Mouse (Mus musculus) embryonic facial prominence, embryonic 11.5 days (tissue): ENCODE data around the gene Slc6a11. TPM values are rescaled to one million over a fixed set of nuclear protein-coding genes. Genes with fewer than 3 reads are reported as not detected.

ENCODE experiments used
- ATAC-seq: fragments of 200-750 bp; cut with Nextera tagmentation; replicated peaks from 2 replicates; pipeline ENCODE4 v1.8.0; 2017; ENCODE audit warnings: low read depth; ENCODE audit not compliant: insufficient number of reproducible peaks, low FRiP score, low TSS enrichment
- DNase-seq: peaks from one replicate; pipeline ENCODE4 v3.0.0-alpha.2; 2015; ENCODE audit warnings: low spot score
- H3K27ac ChIP-seq: fragments of 300-500 bp; sonication (generic); replicated peaks from 2 replicates; pipeline ENCODE4 v1.5.1; 2014; ENCODE audit warnings: mild to moderate bottlenecking, low read depth, low read length, control low read depth
- H3K27me3 ChIP-seq: fragments of 300-500 bp; sonication (generic); 2 replicates; pipeline ENCODE4 v1.6.1; 2014; ENCODE audit warnings: mild to moderate bottlenecking, low read length, moderate library complexity, mixed read lengths; ENCODE audit not compliant: control insufficient read depth, insufficient read depth
- H3K36me3 ChIP-seq: fragments of 300-500 bp; sonication (generic); replicated peaks from 2 replicates; pipeline ENCODE4 v1.6.1; 2014; ENCODE audit warnings: low read depth, mild to moderate bottlenecking, low read length, moderate library complexity, mixed read lengths; ENCODE audit not compliant: control insufficient read depth, insufficient read depth
- H3K4me1 ChIP-seq: fragments of 300-500 bp; sonication (generic); 2 replicates; pipeline ENCODE4 v1.6.1; 2014; ENCODE audit warnings: low read length, mixed read lengths; ENCODE audit not compliant: control insufficient read depth, insufficient read depth
- H3K4me2 ChIP-seq: fragments of 300-500 bp; sonication (generic); 2 replicates; pipeline ENCODE4 v1.6.1; 2014; ENCODE audit warnings: low read depth, mild to moderate bottlenecking, control low read depth, low read length, moderate library complexity
- H3K4me3 ChIP-seq: fragments of 300-500 bp; sonication (generic); 2 replicates; pipeline ENCODE4 v1.5.1; 2014; ENCODE audit warnings: low read depth, low read length, control low read depth
- H3K9ac ChIP-seq: fragments of 300-500 bp; sonication (generic); replicated peaks from 2 replicates; pipeline ENCODE4 v1.6.1; 2014; ENCODE audit warnings: mild to moderate bottlenecking, control low read depth, low read length
- H3K9me3 ChIP-seq: fragments of 300-500 bp; sonication (generic); replicated peaks from 2 replicates; pipeline ENCODE4 v1.6.1; 2016; ENCODE audit warnings: mild to moderate bottlenecking, low read length, inconsistent platforms, mixed read lengths; ENCODE audit not compliant: control insufficient read depth
- WGBS: fragments of 180-500 bp; shearing (Covaris S2); extraction: QIAGEN DNeasy Blood & Tissue Kit; methylation state at CpG from one replicate; pipeline ENCODE4 v1.1.7; 2014; 5-methylcytosine and 5-hydroxymethylcytosine counted together
- polyA plus RNA-seq: library from polyadenylated mRNA; unstranded; fragments of >200 nt; fragmentation: Nextera tagmentation; extraction: Ambion mirVana; gene quantifications from 2 replicates; pipeline ENCODE4 v1.2.1, GENCODE M21; 2014

The Slc6a11 gene
- 0.14 and 0.22 TPM in 2 replicates for polyA plus RNA-seq

DNA sequence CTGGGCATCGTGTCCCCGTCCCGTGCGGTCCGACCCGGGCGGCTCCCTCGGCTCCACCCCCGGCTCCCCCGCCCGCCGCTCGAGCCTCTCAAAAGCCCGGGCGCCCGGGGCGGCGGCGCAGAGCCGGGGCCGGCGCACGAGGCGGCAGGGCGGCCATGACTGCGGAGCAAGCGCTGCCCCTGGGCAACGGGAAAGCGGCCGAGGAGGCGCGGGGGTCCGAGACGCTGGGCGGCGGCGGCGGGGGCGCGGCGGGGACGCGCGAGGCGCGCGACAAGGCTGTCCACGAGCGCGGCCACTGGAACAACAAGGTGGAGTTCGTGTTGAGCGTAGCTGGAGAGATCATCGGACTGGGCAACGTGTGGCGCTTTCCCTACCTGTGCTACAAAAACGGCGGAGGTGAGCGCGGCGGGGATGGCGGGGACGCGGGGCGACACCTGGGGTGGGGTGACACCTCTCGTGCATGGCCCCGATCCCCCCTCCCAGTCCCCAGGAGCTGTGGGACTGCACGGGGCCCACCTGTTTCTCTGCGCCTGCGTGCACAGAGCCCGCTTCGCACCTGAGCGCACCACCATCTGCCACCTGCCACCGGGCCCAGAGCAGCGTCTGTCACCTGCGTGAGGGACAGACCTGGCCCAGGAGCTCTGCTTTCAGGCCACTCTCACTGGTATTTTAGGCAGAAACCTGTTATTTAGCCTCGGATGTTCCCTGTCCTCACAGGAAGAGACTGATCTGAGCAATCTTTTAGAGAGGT is at the start of gene Slc6a11:
Gene Slc6a11 (plus strand): TSS at position 120 of the 751 bp plus-strand sequence.
- peak within 1 kb of the TSS; percentile 92 for H3K4me2 ChIP-seq
- ATAC-seq (no peak), DNase-seq (peak; percentile 41)
- peak within 1 kb of the TSS; percentile 51 for H3K9ac ChIP-seq
- no peaks in the 10 kb centered on the region for H3K9me3 ChIP-seq
- H3K36me3 ChIP-seq, result no peaks in the 10 kb centered on the region
- peak within 1 kb of the TSS; percentile 44 for H3K4me3 ChIP-seq
- H3K27ac ChIP-seq, result no peak within 1 kb of the TSS
- peaks cover 3% of the 10 kb centered on the region; the same call in 1 of the 2 replicates for H3K4me1 ChIP-seq
- WGBS, result 5% methylated on average over 58 of the region's 76 CpGs
- H3K27me3 ChIP-seq, result peaks cover 24% of the 10 kb centered on the region

- WGBS, result 23% methylated on average over 7 of the region's 7 CpGs
Measured at GRCm38 (mm10) chr6:114087106-114087505, 43.9 kb upstream of the Slc6a11 start.

GRCm38 (mm10) chr6:114089626-114090025 is 41.4 kb upstream of the Slc6a11 start:
- no peaks in the 10 kb centered on the region for H3K36me3 ChIP-seq

More at GRCm38 (mm10) chr6:114087106-114087505, 43.9 kb upstream of the Slc6a11 start:
- H3K27me3 ChIP-seq, result no peaks in the 10 kb centered on the region
- H3K9me3 ChIP-seq, result no peaks in the 10 kb centered on the region
- no peak overlapping the region for H3K27ac ChIP-seq
- H3K9ac ChIP-seq, result no peak overlapping the region
- no peaks in the 10 kb centered on the region for H3K4me1 ChIP-seq
- ATAC-seq, result no peak
- DNase-seq, result peak; percentile 85
- H3K4me3 ChIP-seq, result no peak overlapping the region
- H3K4me2 ChIP-seq, result no peak overlapping the region
- H3K36me3 ChIP-seq, result no peaks in the 10 kb centered on the region

GRCm38 (mm10) chr6:114092216-114092615 is 38.8 kb upstream of the Slc6a11 start:
- ATAC-seq (no peak), DNase-seq (no peak)
- H3K27ac ChIP-seq, result no peak overlapping the region
- H3K9me3 ChIP-seq, result no peaks in the 10 kb centered on the region
- H3K27me3 ChIP-seq, result no peaks in the 10 kb centered on the region
- H3K4me2 ChIP-seq, result no peak overlapping the region
- no peak overlapping the region for H3K9ac ChIP-seq
- no peaks in the 10 kb centered on the region for H3K36me3 ChIP-seq
- no peaks in the 10 kb centered on the region for H3K4me1 ChIP-seq
- 36% methylated on average over 8 of the region's 9 CpGs for WGBS
- H3K4me3 ChIP-seq, result no peak overlapping the region

More at GRCm38 (mm10) chr6:114089626-114090025, 41.4 kb upstream of the Slc6a11 start:
- no peak; the same call in 1 of the 2 replicates for ATAC-seq
- DNase-seq, result peak; percentile 79
- 15% methylated on average over 5 of the region's 5 CpGs for WGBS
- no peak overlapping the region for H3K27ac ChIP-seq
- no peaks in the 10 kb centered on the region for H3K4me1 ChIP-seq
- H3K9me3 ChIP-seq, result no peaks in the 10 kb centered on the region
- no peaks in the 10 kb centered on the region for H3K27me3 ChIP-seq
- no peak overlapping the region for H3K4me3 ChIP-seq
- no peak overlapping the region for H3K4me2 ChIP-seq
- no peak overlapping the region for H3K9ac ChIP-seq

- Histone ChIP-seq H3K27me3 (no peaks in the 10 kb centered on the region), H3K4me1 (no peaks in the 10 kb centered on the region), H3K27ac (no peak overlapping the region), H3K4me2 (no peak overlapping the region), H3K9me3 (no peaks in the 10 kb centered on the region), H3K9ac (no peak overlapping the region), H3K36me3 (no peaks in the 10 kb centered on the region), H3K4me3 (no peak overlapping the region)
- 58% methylated on average over 16 of the region's 16 CpGs for WGBS
- ATAC-seq (no peak), DNase-seq (no peak)
Measured at GRCm38 (mm10) chr6:114094251-114094650, 36.8 kb upstream of the Slc6a11 start.

DNA sequence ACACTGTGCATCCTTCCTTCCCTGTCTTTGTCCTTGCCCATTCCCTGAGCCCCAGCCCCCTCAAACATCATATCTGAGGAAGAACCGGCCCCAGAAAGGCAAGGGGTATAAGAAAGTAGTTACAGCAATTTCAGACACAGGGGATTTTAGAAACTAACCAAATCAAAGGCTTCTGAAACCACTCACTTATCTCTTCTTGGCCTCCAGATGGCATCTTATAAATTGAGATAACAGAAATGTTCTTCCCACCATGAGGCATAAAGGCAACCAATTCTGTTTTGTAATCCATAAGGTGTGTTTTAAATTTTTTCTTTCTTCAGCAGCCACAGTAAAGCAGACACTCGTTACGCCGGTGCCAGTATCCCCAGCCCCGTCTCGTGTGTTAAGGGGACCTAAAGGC is 34.5 kb upstream of the Slc6a11 start:
- Histone ChIP-seq H3K4me3 (no peak overlapping the region), H3K4me2 (no peak overlapping the region), H3K27me3 (no peaks in the 10 kb centered on the region), H3K4me1 (no peaks in the 10 kb centered on the region), H3K36me3 (no peaks in the 10 kb centered on the region), H3K9ac (no peak overlapping the region), H3K27ac (no peak overlapping the region), H3K9me3 (no peaks in the 10 kb centered on the region)
- WGBS, result 82% methylated on average over 6 of the region's 6 CpGs
- no peak for ATAC-seq
- DNase-seq, result no peak

- no peaks in the 10 kb centered on the region for H3K9me3 ChIP-seq
- no peak overlapping the region for H3K27ac ChIP-seq
- H3K36me3 ChIP-seq, result no peaks in the 10 kb centered on the region
- H3K9ac ChIP-seq, result no peak overlapping the region
- WGBS, result 78% methylated on average over 8 of the region's 8 CpGs
- no peak for DNase-seq
- no peak overlapping the region for H3K4me3 ChIP-seq
- H3K4me1 ChIP-seq, result no peaks in the 10 kb centered on the region
- no peak for ATAC-seq
- no peak overlapping the region for H3K4me2 ChIP-seq
- H3K27me3 ChIP-seq, result no peaks in the 10 kb centered on the region
Measured at GRCm38 (mm10) chr6:114101923-114102322, 29.1 kb upstream of the Slc6a11 start.

DNA sequence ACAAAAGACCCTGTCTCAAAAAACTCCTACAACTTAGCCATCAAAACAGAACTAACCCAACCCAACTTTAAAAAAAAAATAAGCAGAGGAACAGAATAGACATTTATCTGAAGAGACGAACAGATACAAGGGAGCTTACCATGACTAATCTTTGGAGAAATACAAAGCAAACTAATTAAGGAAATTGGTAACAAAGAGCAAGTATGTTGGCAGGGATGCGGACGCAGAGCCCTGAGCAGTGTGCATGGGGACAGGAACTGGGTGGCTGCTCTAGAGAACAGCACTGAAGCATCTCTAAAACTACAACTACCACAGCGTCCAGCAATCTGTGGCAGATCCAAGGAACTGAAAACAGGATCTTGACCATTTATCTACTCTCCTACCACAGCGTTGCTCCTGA is 11.5 kb upstream of the Slc6a11 start:
- ATAC-seq, result no peak
- no peak overlapping the region for H3K9ac ChIP-seq
- H3K27me3 ChIP-seq, result no peaks in the 10 kb centered on the region
- H3K27ac ChIP-seq, result no peak overlapping the region
- WGBS, result 61% methylated on average over 5 of the region's 5 CpGs
- H3K9me3 ChIP-seq, result no peaks in the 10 kb centered on the region
- H3K4me1 ChIP-seq, result no peaks in the 10 kb centered on the region
- no peak for DNase-seq
- H3K4me2 ChIP-seq, result no peak overlapping the region
- no peaks in the 10 kb centered on the region for H3K36me3 ChIP-seq
- no peak overlapping the region for H3K4me3 ChIP-seq
